Mouse (Mus musculus) liver, embryonic 14.5 days (tissue): Measurements from ENCODE around the gene Itga8. TPM values are rescaled to one million over a fixed set of nuclear protein-coding genes. Genes with fewer than 3 reads are reported as not detected.

ENCODE experiments used
- ATAC-seq: fragments of 200-750 bp; cut with Nextera tagmentation; 2 replicates; pipeline ENCODE4 v1.8.0; 2017; ENCODE audit warnings: moderate number of reproducible peaks, mild to moderate bottlenecking, moderate library complexity; ENCODE audit not compliant: insufficient read depth
- DNase-seq, 3 experiments: peaks; one replicate each; pipeline ENCODE4 v3.0.0-alpha.2; 2012 to 2013; ENCODE audit warnings: low read depth in 3 of 3, low spot score in 3 of 3
- H3K27ac ChIP-seq: fragments of 300-500 bp; sonication (generic); 2 replicates; pipeline ENCODE4 v1.5.1; 2014; ENCODE audit warnings: moderate library complexity, mild to moderate bottlenecking, control low read depth, inconsistent platforms
- H3K27me3 ChIP-seq: fragments of 300-500 bp; sonication (generic); 2 replicates; pipeline ENCODE4 v1.6.1; 2014; ENCODE audit warnings: mild to moderate bottlenecking, low read length, moderate library complexity; ENCODE audit not compliant: control insufficient read depth, insufficient read depth
- H3K36me3 ChIP-seq: fragments of 300-500 bp; sonication (generic); replicated peaks from 2 replicates; pipeline ENCODE4 v1.6.1; 2014; ENCODE audit warnings: low read depth; ENCODE audit not compliant: control insufficient read depth, insufficient read depth
- H3K4me1 ChIP-seq, 2 experiments: fragments of 200-500 bp in 1 of 2; fragments of 300-500 bp in 1 of 2; sonication (generic) in 1 of 2; replicated peaks; 2 replicates each; pipeline ENCODE4 v1.6.1; 2012 to 2014; ENCODE audit warnings: antibody characterized with exemption in 1 of 2, inconsistent platforms in 1 of 2, low read length in 1 of 2; ENCODE audit not compliant: control insufficient read depth in 2 of 2, insufficient read depth in 2 of 2
- H3K4me2 ChIP-seq: fragments of 300-500 bp; sonication (generic); 2 replicates; pipeline ENCODE4 v1.6.1; 2014; ENCODE audit warnings: low read depth, mild to moderate bottlenecking, control low read depth, moderate library complexity
- H3K4me3 ChIP-seq, 2 experiments: fragments of 200-500 bp in 1 of 2; fragments of 300-500 bp in 1 of 2; sonication (generic) in 1 of 2; 2 replicates each; pipeline ENCODE4 v1.5.1; 2012 to 2014; ENCODE audit warnings: low read depth in 2 of 2, low read length in 2 of 2, mild to moderate bottlenecking in 2 of 2, control low read depth in 1 of 2, inconsistent platforms in 1 of 2, moderate library complexity in 1 of 2; ENCODE audit not compliant: insufficient read depth in 1 of 2
- H3K9ac ChIP-seq: fragments of 300-500 bp; sonication (generic); replicated peaks from 2 replicates; pipeline ENCODE4 v1.6.1; 2014; ENCODE audit warnings: mild to moderate bottlenecking, control low read depth, moderate library complexity
- H3K9me3 ChIP-seq: fragments of 300-500 bp; sonication (generic); 2 replicates; pipeline ENCODE4 v1.6.1; 2016; ENCODE audit warnings: low read length, mixed read lengths; ENCODE audit not compliant: control insufficient read depth
- CTCF ChIP-seq: IDR thresholded peaks from 2 replicates; pipeline ENCODE4 v1.5.1; 2016; ENCODE audit warnings: antibody characterized with exemption, low read depth, control low read depth
- EP300 ChIP-seq: IDR thresholded peaks from 2 replicates; pipeline ENCODE4 v1.6.1; 2016; ENCODE audit warnings: antibody characterized with exemption, low read depth
- WGBS: fragments of 180-500 bp; shearing (Covaris S2); extraction: QIAGEN DNeasy Blood & Tissue Kit; methylation state at CpG from one replicate; pipeline ENCODE4 v1.1.7; 2014; ENCODE audit not compliant: insufficient replicate concordance; 5-methylcytosine and 5-hydroxymethylcytosine counted together
- polyA plus RNA-seq, 2 experiments: library from polyadenylated mRNA; depleted of rRNA in 1 of 2; stranded (reverse) in 1 of 2; unstranded in 1 of 2; fragments of >200 nt; fragmentation: Nextera tagmentation in 1 of 2; extraction: Ambion mirVana in 1 of 2; gene quantifications; 2 replicates each; pipeline versions ENCODE4 v1.2.1 to v1.2.3; 2012 to 2014

Itga8 gene
- polyA plus RNA-seq, 2 experiments: 1.2 to 2.0 TPM

- 17% methylated on average over 5 of the region's 5 CpGs for WGBS
- H3K9me3 ChIP-seq: no peaks in the 10 kb centered on the region
- no peak overlapping the region for H3K4me3 ChIP-seq
- no peaks in the 10 kb centered on the region for H3K4me1 ChIP-seq
- no peaks in the 10 kb centered on the region for H3K27me3 ChIP-seq
- no peaks in the 10 kb centered on the region for H3K36me3 ChIP-seq
- DNase-seq: no peak
- no peak overlapping the region for H3K27ac ChIP-seq
- ATAC-seq: no peak
- TF ChIP-seq EP300 (no peak), CTCF (no peak)
- no peak overlapping the region for H3K4me2 ChIP-seq
- no peak overlapping the region for H3K9ac ChIP-seq
Measured at GRCm38 (mm10) chr2:12206353-12206752, 95.4 kb downstream of the Itga8 start.

DNA sequence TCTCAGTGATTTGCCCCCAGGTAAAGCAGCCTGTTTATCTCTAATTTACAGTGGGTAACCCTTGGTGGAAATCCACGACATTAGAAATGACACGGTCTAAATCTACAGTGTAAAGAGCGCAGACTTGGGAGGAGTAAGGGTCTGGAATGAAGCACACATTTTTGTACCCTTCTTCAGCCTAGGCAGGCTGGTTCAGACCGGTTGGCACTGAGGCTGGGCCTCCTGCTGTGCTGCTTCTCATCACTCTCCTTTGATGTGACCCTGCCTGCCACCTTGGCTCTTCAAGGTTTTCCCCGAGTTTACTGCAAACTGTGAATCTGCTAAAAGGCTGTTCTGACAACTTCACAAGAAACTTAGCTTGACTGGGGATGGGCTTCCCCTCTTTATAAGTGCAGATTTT, 95.8 kb downstream of the Itga8 start:
- Histone ChIP-seq H3K27me3 (no peaks in the 10 kb centered on the region), H3K4me3 (no peak overlapping the region), H3K9ac (no peak overlapping the region), H3K9me3 (no peaks in the 10 kb centered on the region), H3K27ac (no peak overlapping the region), H3K4me1 (no peaks in the 10 kb centered on the region), H3K36me3 (no peaks in the 10 kb centered on the region), H3K4me2 (no peak overlapping the region)
- no peak for TF ChIP-seq CTCF
- TF ChIP-seq EP300: no peak
- 33% methylated on average over 5 of the region's 5 CpGs for WGBS
- DNase-seq: no peak
- ATAC-seq: no peak

GRCm38 (mm10) chr2:12203231-12203630, 98.5 kb downstream of the Itga8 start:
- H3K4me2 ChIP-seq: no peak overlapping the region
- no peak overlapping the region for H3K27ac ChIP-seq
- no peak overlapping the region for H3K9ac ChIP-seq
- H3K4me3 ChIP-seq: no peak overlapping the region
- DNase-seq (no peak), ATAC-seq (no peak)
- H3K9me3 ChIP-seq: no peaks in the 10 kb centered on the region
- no peaks in the 10 kb centered on the region for H3K27me3 ChIP-seq
- 72% methylated on average over 10 of the region's 10 CpGs for WGBS
- no peaks in the 10 kb centered on the region for H3K36me3 ChIP-seq
- TF ChIP-seq CTCF (no peak), EP300 (no peak)
- H3K4me1 ChIP-seq: no peaks in the 10 kb centered on the region

GRCm38 (mm10) chr2:12198699-12199098, 103.0 kb downstream of the Itga8 start:
- WGBS: 58% methylated on average over 7 of the region's 7 CpGs
- DNase-seq (no peak), ATAC-seq (no peak)
- H3K9me3 ChIP-seq: no peaks in the 10 kb centered on the region
- H3K9ac ChIP-seq: no peak overlapping the region
- H3K36me3 ChIP-seq: no peaks in the 10 kb centered on the region
- H3K27me3 ChIP-seq: no peaks in the 10 kb centered on the region
- no peak overlapping the region for H3K4me2 ChIP-seq
- H3K4me1 ChIP-seq: no peaks in the 10 kb centered on the region
- no peak overlapping the region for H3K27ac ChIP-seq
- H3K4me3 ChIP-seq: no peak overlapping the region
- no peak for TF ChIP-seq EP300
- no peak for TF ChIP-seq CTCF

DNA sequence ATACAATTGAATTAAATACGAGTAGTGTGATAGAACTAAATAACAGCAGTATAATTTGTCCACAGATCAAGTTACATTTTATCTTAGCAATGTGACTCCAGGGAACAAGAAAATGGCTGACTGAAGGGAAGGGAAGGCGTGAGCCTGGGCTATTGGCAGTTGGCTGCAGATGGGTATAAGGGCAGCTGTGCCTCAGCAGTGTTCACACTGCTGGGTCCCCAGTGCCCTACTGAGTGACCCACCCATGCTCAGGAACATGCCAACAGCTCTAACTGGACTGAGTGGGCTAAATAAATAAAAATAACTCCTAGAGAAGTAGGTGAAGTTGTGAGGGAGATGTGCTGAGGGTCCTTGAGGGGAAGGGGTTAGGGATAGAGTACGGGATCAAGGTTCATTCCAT, 103.5 kb downstream of the Itga8 start:
- Histone ChIP-seq H3K4me1 (no peaks in the 10 kb centered on the region), H3K36me3 (no peaks in the 10 kb centered on the region)
- 52% methylated on average over 3 of the region's 3 CpGs for WGBS

GRCm38 (mm10) chr2:12197711-12198110, 104.0 kb downstream of the Itga8 start:
- TF ChIP-seq CTCF (no peak), EP300 (no peak)
- ATAC-seq (no peak), DNase-seq (no peak)
- H3K4me2 ChIP-seq: no peak overlapping the region
- H3K27ac ChIP-seq: no peak overlapping the region
- H3K36me3 ChIP-seq: no peaks in the 10 kb centered on the region
- no peak overlapping the region for H3K9ac ChIP-seq
- no peaks in the 10 kb centered on the region for H3K27me3 ChIP-seq
- no peak overlapping the region for H3K4me3 ChIP-seq
- H3K4me1 ChIP-seq: no peaks in the 10 kb centered on the region
- no peaks in the 10 kb centered on the region for H3K9me3 ChIP-seq
- 70% methylated on average over 4 of the region's 4 CpGs for WGBS

More for the DNA sequence above, 103.5 kb downstream of the Itga8 start:
- H3K9me3 ChIP-seq: no peaks in the 10 kb centered on the region
- H3K4me3 ChIP-seq: no peak overlapping the region
- no peak for DNase-seq
- no peak overlapping the region for H3K9ac ChIP-seq
- no peaks in the 10 kb centered on the region for H3K27me3 ChIP-seq
- no peak overlapping the region for H3K27ac ChIP-seq
- TF ChIP-seq EP300 (no peak), CTCF (no peak)
- ATAC-seq: no peak
- H3K4me2 ChIP-seq: no peak overlapping the region
